Mouse (Mus musculus) liver, embryonic 14.5 days (tissue): ENCODE results near the gene Pbx1.

Source experiments
- CTCF ChIP-seq: IDR thresholded peaks from 2 replicates; pipeline ENCODE4 v1.5.1; 2016; ENCODE audit warnings: antibody characterized with exemption, low read depth, control low read depth
- EP300 ChIP-seq: IDR thresholded peaks from 2 replicates; pipeline ENCODE4 v1.6.1; 2016; ENCODE audit warnings: antibody characterized with exemption, low read depth

GRCm38 (mm10) chr1:168292106-168292505 is 140.0 kb downstream of the Pbx1 start:
- no peak for TF ChIP-seq EP300
- no peak for TF ChIP-seq CTCF
